Mouse (Mus musculus) midbrain, embryonic 15.5 days (tissue): ENCODE measurements around the gene Lpin1. TPM values are rescaled to one million over a fixed set of nuclear protein-coding genes. Genes with fewer than 3 reads are reported as not detected.

Source experiments
- ATAC-seq: fragments of 200-750 bp; cut with Nextera tagmentation; replicated peaks from 2 replicates; pipeline ENCODE4 v1.8.0; 2017; ENCODE audit warnings: moderate TSS enrichment
- H3K27ac ChIP-seq: fragments of 300-500 bp; sonication (generic); 2 replicates; pipeline ENCODE4 v1.5.1; 2015; ENCODE audit warnings: mild to moderate bottlenecking, inconsistent platforms
- H3K27me3 ChIP-seq: fragments of 300-500 bp; sonication (generic); replicated peaks from 2 replicates; pipeline ENCODE4 v1.6.1; 2015; ENCODE audit warnings: inconsistent platforms
- H3K36me3 ChIP-seq: fragments of 300-500 bp; sonication (generic); replicated peaks from 2 replicates; pipeline ENCODE4 v1.6.1; 2015; ENCODE audit warnings: inconsistent platforms
- H3K4me1 ChIP-seq: fragments of 300-500 bp; sonication (generic); 2 replicates; pipeline ENCODE4 v1.6.1; 2015; ENCODE audit warnings: inconsistent platforms
- H3K4me2 ChIP-seq: fragments of 300-500 bp; sonication (generic); 2 replicates; pipeline ENCODE4 v1.6.1; 2015; ENCODE audit warnings: inconsistent platforms, mild to moderate bottlenecking, moderate library complexity
- H3K4me3 ChIP-seq: fragments of 300-500 bp; sonication (generic); 2 replicates; pipeline ENCODE4 v1.5.1; 2015; ENCODE audit warnings: mild to moderate bottlenecking, inconsistent platforms
- H3K9ac ChIP-seq: fragments of 300-500 bp; sonication (generic); 2 replicates; pipeline ENCODE4 v1.6.1; 2015; ENCODE audit warnings: mild to moderate bottlenecking, inconsistent platforms
- H3K9me3 ChIP-seq: fragments of 300-500 bp; sonication (generic); 2 replicates; pipeline ENCODE4 v1.6.1; 2016; ENCODE audit warnings: inconsistent platforms
- WGBS: fragments of 180-500 bp; shearing (Covaris S2); methylation state at CpG from one replicate; pipeline ENCODE4 v1.1.7; 2015; ENCODE audit warnings: mixed read lengths; 5-methylcytosine and 5-hydroxymethylcytosine counted together
- polyA plus RNA-seq: library from polyadenylated mRNA; unstranded; fragments of >200 nt; fragmentation: Nextera tagmentation; extraction: Ambion mirVana; gene quantifications from 2 replicates; pipeline ENCODE4 v1.2.1, GENCODE M21; 2015

Lpin1 gene
- polyA plus RNA-seq: 22.2 and 22.6 TPM in 2 replicates

DNA sequence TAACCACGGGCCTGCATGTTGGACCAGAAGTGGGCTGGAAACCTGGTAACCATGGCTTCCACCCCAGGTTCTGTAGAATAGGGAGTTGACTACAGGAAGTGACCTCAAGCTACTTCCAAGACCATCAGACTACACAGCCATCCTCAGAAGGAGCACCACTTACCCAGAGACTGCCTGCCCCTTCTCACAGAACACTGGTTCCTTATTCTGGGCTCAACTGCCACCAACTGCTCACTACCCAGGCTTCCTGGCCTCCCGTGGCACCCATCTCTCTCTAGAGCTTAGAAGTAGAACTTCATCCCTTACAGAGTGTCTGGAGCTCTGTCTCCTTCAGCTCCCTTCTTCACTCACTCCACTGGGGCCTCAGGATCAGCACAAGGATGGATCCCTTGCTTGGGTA, at the start of gene Lpin1:
Gene Lpin1, minus strand, starts transcription at position 31 of the 400 bp plus-strand sequence.
- no peak within 1 kb of the TSS for H3K4me2 ChIP-seq
- H3K9me3 ChIP-seq: no peaks in the 10 kb centered on the region
- H3K4me1 ChIP-seq: no peaks in the 10 kb centered on the region
- no peak within 1 kb of the TSS for H3K4me3 ChIP-seq
- 93% methylated on average over 2 of the region's 2 CpGs for WGBS
- H3K27me3 ChIP-seq: no peaks in the 10 kb centered on the region
- H3K9ac ChIP-seq: no peak within 1 kb of the TSS
- no peaks in the 10 kb centered on the region for H3K36me3 ChIP-seq
- no peak for ATAC-seq
- no peak within 1 kb of the TSS for H3K27ac ChIP-seq

DNA sequence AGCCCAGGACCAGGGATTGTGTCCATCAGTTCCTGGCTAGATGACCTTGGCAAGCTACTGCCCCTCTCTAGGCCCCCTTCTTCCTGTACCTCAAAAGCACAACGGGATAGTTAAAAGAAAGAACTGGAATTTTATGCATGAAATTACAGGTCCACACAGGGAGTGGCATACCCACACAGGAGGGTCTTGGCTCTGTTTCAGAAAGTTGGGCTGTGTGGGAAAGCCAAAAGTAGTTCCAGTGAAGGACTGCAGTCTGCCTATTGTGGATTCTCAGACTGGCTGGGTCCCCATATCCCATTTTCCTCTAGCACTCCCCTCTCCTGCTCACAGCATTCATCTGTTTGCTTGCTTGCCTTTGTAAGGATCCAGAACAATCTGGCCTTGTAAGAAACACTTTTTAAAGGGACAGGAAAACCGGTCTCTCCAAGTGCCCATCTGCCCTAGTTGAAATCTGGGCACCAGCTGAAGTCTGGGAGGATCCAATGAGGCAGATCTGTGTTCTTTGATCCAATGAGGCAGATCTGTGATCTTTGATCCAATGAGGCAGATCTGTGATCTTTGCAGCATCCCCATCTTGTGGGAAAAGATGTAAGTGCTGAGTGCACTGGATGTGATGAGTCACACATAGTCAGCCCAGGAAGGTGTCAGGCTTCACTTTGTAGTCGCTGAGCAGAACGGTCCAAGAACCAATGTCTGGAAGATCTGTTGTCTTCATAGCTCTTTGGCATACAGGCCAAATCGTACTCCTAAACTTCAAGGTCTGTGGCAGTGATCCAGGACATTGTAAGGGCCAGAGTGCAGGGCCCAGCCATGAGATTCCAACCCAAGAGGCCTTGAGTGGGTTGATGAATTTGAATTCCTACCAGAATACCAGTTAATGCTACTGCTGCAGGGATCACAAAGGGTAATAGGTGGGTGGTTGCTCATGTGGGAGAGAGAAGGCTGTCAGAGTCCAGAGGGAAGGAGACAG, 46.4 kb upstream of the Lpin1 start:
- Histone ChIP-seq H3K9ac (no peak overlapping the region), H3K27ac (no peak overlapping the region), H3K4me3 (no peak overlapping the region), H3K9me3 (no peaks in the 10 kb centered on the region), H3K36me3 (no peaks in the 10 kb centered on the region), H3K4me1 (peaks cover 8% of the 10 kb centered on the region), H3K27me3 (peaks cover 34% of the 10 kb centered on the region), H3K4me2 (no peak overlapping the region)
- 75% methylated on average over 5 of the region's 5 CpGs for whole genome bisulfite sequencing
- ATAC-seq: no peak

DNA sequence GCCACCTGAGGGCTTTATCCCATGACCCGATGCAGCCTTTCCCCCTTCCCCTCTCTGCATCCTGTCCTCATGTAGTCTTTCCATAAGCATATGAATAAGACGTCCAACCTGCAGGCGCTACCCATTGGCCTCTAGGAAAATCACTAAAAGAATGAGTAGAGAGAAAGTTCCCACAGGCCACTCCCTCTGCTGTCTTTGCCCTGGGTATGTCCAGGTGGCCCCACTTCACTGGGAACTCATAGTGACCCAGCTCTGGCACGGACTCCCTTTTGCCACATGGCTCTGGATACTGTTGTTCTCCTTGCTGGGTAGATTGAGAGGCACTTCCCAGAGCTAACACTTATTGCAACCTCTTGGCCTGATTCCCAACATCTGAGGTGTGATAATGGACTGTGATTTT, 44.8 kb upstream of the Lpin1 start:
- H3K36me3 ChIP-seq: no peaks in the 10 kb centered on the region
- H3K4me3 ChIP-seq: no peak overlapping the region
- H3K27me3 ChIP-seq: peaks cover 36% of the 10 kb centered on the region
- no peak overlapping the region for H3K27ac ChIP-seq
- H3K9me3 ChIP-seq: no peaks in the 10 kb centered on the region
- no peak overlapping the region for H3K4me2 ChIP-seq
- H3K9ac ChIP-seq: no peak overlapping the region
- WGBS: 82% methylated on average over 4 of the region's 4 CpGs
- peaks cover 8% of the 10 kb centered on the region for H3K4me1 ChIP-seq
- ATAC-seq: no peak

DNA sequence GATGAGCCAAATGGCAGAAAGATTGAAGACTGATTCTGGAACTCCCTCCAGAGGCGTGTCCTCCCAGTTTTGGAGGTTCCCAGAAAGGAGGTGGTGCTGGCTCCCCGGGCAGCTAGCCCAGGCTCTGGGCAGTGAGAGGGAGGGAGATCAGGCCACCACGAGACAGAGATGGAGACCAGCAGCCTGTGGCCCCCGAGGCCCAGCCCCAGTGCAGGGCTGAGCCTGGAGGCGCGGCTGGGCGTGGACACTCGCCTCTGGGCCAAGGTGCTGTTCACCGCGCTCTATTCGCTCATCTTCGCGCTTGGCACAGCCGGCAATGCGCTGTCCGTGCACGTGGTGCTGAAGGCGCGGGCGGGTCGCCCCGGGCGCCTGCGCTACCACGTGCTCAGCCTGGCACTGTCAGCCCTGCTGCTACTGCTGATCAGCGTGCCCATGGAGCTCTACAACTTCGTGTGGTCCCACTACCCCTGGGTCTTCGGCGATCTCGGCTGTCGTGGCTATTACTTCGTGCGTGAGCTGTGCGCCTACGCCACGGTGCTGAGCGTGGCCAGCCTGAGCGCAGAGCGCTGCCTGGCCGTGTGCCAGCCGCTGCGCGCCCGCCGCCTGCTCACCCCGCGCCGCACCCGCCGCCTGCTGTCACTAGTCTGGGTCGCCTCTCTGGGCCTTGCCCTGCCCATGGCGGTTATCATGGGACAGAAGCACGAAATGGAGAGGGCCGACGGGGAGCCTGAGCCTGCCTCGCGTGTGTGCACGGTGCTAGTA, 42.7 kb upstream of the Lpin1 start, which contains the start of gene Ntsr2:
Gene Ntsr2, plus strand, starts transcription at position 51 of the 762 bp plus-strand sequence.
- Histone ChIP-seq H3K27me3 (peaks cover 36% of the 10 kb centered on the region), H3K4me1 (peaks cover 8% of the 10 kb centered on the region), H3K9me3 (no peaks in the 10 kb centered on the region), H3K4me3 (peak within 1 kb of the TSS; percentile 36), H3K27ac (no peak within 1 kb of the TSS), H3K36me3 (no peaks in the 10 kb centered on the region), H3K4me2 (peak within 1 kb of the TSS; percentile 86), H3K9ac (peak within 1 kb of the TSS; percentile 25; the same call in 1 of the 2 replicates)
- 7% methylated on average over 58 of the region's 58 CpGs for WGBS
- peak; percentile 91 for ATAC-seq

DNA sequence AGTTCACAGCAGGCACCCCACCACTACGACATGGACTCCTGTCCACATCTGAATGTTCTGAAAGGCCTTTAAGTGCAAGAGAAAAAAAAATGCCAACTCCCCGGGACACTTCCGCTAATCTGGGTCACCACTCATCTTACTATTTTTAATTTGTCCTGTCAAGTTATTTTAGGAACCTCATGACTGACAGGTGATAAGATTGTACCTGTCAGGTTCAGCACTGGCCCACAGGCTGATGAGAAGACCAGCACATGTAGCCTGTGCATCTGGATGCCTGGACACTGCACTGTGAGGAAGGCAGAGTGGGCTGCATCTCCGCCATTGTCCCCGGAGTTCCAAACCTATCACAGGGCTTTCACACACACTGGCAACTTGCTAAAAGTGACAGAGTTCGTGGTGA, 39.1 kb upstream of the Lpin1 start:
- 81% methylated on average over 6 of the region's 6 CpGs for WGBS
- Histone ChIP-seq H3K36me3 (no peaks in the 10 kb centered on the region), H3K9ac (no peak overlapping the region), H3K27ac (no peak overlapping the region), H3K27me3 (peaks cover 28% of the 10 kb centered on the region), H3K4me3 (no peak overlapping the region), H3K9me3 (no peaks in the 10 kb centered on the region), H3K4me2 (no peak overlapping the region), H3K4me1 (peaks cover 8% of the 10 kb centered on the region)
- no peak for ATAC-seq

DNA sequence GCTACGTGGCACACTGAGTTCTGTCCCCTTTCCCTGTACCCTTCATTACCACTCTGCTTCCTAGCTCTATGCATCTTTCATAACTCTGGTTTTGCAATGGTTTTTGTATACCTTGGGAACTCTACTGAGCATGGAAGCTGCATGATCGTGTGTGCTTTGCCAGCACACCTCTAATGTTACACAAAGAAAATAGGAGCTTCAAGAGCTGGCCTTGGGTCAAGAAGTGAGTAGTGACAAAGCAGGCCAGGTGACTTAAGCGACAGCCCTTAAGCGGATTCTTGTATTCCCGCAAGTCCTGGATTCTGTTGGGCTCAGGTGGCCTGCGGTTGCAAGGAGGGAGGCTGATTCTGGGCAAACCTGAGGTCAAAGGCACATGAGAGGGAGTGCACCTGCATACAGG, 37.5 kb upstream of the Lpin1 start:
- Histone ChIP-seq H3K9ac (no peak overlapping the region), H3K9me3 (no peaks in the 10 kb centered on the region), H3K4me2 (no peak overlapping the region), H3K27ac (no peak overlapping the region), H3K4me3 (no peak overlapping the region), H3K27me3 (peaks cover 14% of the 10 kb centered on the region), H3K4me1 (peaks cover 12% of the 10 kb centered on the region), H3K36me3 (no peaks in the 10 kb centered on the region)
- ATAC-seq: no peak
- WGBS: 90% methylated on average over 6 of the region's 6 CpGs

DNA sequence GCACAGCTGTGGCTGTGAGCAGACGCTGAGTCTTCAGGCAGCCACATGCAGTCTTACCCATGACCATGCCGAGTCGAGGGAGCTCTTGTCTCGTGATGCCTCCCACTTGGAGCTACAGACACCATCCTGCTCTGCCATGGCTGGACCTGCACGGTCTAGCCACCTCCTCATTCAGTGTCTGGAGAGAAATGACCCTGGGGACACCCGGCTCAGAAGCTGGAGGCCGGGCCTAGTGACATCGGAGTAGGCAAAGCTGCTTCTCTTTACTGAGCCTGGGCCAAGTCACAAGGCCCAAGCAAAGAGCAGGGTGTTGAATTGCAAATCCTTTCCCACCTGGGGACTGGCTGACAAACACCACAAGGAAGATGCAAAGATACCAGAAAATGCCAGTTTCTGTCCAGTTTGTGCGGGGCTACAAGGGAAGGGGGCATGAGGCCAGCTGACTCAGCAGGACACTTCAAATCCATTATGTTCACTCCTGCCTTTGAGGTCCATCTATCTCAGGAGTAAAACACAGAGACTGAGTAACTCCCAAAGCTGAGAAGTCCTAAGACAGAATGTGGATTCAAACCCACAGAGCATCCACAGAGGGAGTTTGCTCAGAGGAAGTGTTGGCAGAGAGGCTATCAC, 36.1 kb upstream of the Lpin1 start:
- H3K4me2 ChIP-seq: no peak overlapping the region
- ATAC-seq: no peak
- H3K4me3 ChIP-seq: no peak overlapping the region
- peaks cover 10% of the 10 kb centered on the region for H3K4me1 ChIP-seq
- no peak overlapping the region for H3K9ac ChIP-seq
- no peaks in the 10 kb centered on the region for H3K9me3 ChIP-seq
- H3K36me3 ChIP-seq: no peaks in the 10 kb centered on the region
- no peak overlapping the region for H3K27ac ChIP-seq
- H3K27me3 ChIP-seq: no peaks in the 10 kb centered on the region
- WGBS: 45% methylated on average over 9 of the region's 9 CpGs

DNA sequence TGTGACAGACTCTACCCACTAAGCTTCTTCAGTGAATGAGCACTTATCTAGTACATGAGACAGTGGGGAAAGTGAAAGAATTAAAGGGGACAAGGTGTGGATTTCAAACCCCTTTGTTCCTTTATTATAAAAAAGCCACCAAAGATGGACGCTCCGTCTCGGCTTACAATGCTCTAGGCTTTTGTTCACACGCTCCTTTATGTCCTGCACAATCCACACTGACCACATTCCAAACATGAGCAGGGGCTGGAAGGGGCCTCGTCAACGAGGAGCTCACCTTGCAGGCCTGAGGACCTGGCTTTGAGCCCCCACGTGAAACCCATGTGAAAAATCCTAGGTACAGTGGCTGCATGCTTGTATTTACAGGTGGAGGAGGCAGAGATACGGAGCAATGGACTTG, 33.9 kb upstream of the Lpin1 start:
- Histone ChIP-seq H3K4me2 (no peak overlapping the region), H3K27ac (no peak overlapping the region), H3K9ac (no peak overlapping the region), H3K36me3 (no peaks in the 10 kb centered on the region), H3K4me3 (no peak overlapping the region), H3K9me3 (no peaks in the 10 kb centered on the region), H3K27me3 (no peaks in the 10 kb centered on the region), H3K4me1 (peaks cover 10% of the 10 kb centered on the region)
- ATAC-seq: peak; percentile 17; the same call in 1 of the 2 replicates
- 38% methylated on average over 8 of the region's 8 CpGs for WGBS

DNA sequence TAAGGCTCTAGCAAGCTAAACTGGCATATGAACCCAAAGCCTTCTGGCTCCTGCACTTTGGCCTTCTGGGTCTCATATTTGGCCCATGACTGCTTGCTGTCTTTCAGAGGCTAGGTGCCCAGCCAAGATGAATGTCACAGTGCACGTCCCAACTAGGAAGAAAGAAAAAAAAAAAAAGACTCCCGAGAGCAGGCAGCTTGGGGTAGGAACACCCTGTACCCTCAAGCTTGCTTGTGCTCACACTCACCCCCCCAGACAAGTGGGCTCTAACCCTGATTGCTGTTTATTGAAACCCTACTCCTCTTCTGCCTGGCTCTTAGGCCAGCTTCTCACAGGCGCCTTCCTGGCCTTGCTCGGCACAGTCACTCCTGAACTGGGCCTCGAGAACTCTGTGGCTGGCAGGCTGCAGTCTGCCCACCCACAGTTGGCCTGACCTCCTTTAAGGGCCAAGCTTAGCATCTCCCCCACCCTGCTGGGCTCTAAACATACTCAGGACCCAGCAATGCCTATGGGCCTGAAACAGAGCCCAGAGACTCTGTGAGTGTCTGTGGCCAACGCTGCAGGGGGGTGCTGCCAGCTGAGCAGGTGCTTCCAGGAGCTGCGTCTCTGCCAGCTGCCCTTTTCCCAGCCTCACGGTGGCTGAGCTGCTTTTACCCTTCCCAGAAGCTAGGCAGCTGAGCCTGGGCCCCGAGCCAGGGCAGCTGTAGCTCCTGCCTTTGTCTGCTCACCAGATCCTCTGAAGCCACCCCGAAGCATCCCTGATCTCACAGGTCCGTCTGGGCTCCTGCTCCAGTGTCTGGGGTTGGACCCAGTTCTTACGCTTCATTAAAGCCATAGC, 33.0 kb upstream of the Lpin1 start:
- Histone ChIP-seq H3K4me1 (peaks cover 10% of the 10 kb centered on the region), H3K9ac (no peak overlapping the region), H3K9me3 (no peaks in the 10 kb centered on the region), H3K36me3 (no peaks in the 10 kb centered on the region), H3K27me3 (no peaks in the 10 kb centered on the region), H3K27ac (peak overlapping the region; percentile 62), H3K4me3 (no peak overlapping the region), H3K4me2 (no peak overlapping the region)
- peak; percentile 88 for ATAC-seq
- 34% methylated on average over 12 of the region's 12 CpGs for WGBS

DNA sequence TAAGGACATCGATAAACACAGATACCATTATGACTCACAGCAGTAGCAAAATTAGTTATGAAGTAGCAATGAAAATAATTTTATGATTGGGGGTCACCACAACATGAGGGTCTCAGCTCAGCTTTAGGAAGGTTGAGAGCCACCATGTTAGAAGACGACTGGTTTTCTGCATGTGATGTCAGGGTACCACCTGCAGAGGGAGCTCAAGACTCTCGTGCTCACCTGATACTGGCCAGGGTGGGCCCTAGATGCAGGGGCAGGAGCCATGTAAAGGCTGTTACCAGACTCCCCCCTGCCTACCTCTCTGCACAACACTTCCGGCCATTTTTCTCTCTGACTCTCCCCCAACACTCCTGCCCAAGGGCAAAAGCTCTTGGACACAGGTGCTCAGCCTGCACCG, 31.2 kb upstream of the Lpin1 start:
- H3K36me3 ChIP-seq: no peaks in the 10 kb centered on the region
- no peak overlapping the region for H3K4me2 ChIP-seq
- H3K4me1 ChIP-seq: peaks cover 10% of the 10 kb centered on the region
- 67% methylated on average over 5 of the region's 5 CpGs for WGBS
- no peak overlapping the region for H3K27ac ChIP-seq
- ATAC-seq: no peak
- H3K27me3 ChIP-seq: no peaks in the 10 kb centered on the region
- H3K9me3 ChIP-seq: no peaks in the 10 kb centered on the region
- H3K9ac ChIP-seq: no peak overlapping the region
- no peak overlapping the region for H3K4me3 ChIP-seq

DNA sequence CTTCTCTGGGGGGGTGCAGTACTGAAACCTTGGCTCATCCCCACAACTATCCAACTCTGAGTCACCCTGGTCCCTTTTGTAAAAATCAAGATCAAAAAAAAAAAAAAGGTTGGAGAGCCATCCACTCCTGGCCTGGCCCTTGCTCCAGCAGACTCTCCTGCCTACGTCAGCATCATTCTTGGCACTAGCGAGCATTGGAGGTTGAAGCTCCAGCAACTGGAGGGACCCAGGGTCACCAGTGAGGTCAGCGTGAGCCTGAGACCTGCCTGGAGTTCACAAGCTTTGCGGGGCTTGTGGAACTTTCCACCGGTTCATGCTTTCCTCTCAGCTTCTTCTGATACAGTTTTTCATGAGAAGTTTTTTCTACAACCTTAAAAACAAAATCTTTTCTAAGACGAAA, 29.3 kb upstream of the Lpin1 start:
- peaks cover 10% of the 10 kb centered on the region for H3K4me1 ChIP-seq
- no peak for ATAC-seq
- no peaks in the 10 kb centered on the region for H3K27me3 ChIP-seq
- H3K36me3 ChIP-seq: no peaks in the 10 kb centered on the region
- H3K9me3 ChIP-seq: no peaks in the 10 kb centered on the region
- no peak overlapping the region for H3K4me3 ChIP-seq
- H3K4me2 ChIP-seq: no peak overlapping the region
- no peak overlapping the region for H3K27ac ChIP-seq
- no peak overlapping the region for H3K9ac ChIP-seq
- 91% methylated on average over 6 of the region's 6 CpGs for WGBS
